In the genomic region with DNA sequence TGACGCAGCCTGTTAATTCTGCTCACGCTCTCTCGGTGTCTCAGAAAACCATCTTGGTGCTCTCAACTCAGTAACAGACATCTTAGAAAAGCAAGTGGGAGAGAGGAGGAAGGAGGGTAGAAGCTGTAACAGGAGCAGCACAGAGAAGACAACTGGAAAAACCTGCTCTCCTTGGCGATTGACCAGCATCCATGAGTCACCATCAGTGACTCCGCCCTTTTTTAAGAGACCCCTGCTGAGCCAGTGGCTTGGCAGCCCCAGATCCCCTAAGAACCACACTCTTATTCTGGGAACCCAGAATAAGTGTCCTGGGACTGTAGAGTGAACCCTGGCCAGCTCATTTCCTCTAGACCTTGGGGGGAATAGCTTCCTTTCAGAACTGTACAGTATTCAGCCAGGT, we compare ENCODE assay signal across 18 mouse cellular contexts. TPM values are rescaled to one million over a fixed set of nuclear protein-coding genes. Genes with fewer than 3 reads are reported as not detected.
A peak's percentile ranks its signal among the peaks of the same experiment; 100 is the strongest.
DNase-seq lines count a peak whose midpoint lies in the region; ATAC-seq and TF ChIP-seq lines count a peak whose summit lies in the region.
"Had no signal": no experiment of that assay in that cellular context is flagged by ENCODE, and none has a peak within 500 bp of the region (broad histone marks: within the 10 kb centered on the region; RNA-seq: fewer than 3 reads in every experiment).

No protein-coding gene starts in this region.

- no peak for TF ChIP-seq CTCF in kidney, postnatal 0 days (IDR thresholded peaks at IDR 0.05; ENCODE audit: low read depth)

- H3K27ac ChIP-seq in kidney, postnatal 0 days = 0 out of 2 replicates have a peak overlapping the region, but pooled peaks have one; percentile 27
- H3K27ac ChIP-seq: heart, embryonic 13.5 days; hindbrain, embryonic 10.5 days; neural tube, embryonic 15.5 days had no signal

- H3K27me3 ChIP-seq in kidney, postnatal 0 days (ENCODE audit: insufficient read depth, low read length) = no peaks in the 10 kb centered on the region
- H3K27me3 ChIP-seq: heart, embryonic 13.5 days; neural tube, embryonic 15.5 days had no signal

- no peak overlapping the region for H3K4me3 ChIP-seq in kidney, postnatal 0 days (replicated peaks; ENCODE audit: low read depth, low read length)
- H3K4me3 ChIP-seq: heart, embryonic 13.5 days; hindbrain, embryonic 10.5 days; neural tube, embryonic 15.5 days had no signal

- ATAC-seq in kidney, postnatal 0 days (replicated peaks; ENCODE audit: low FRiP score, low read depth) = peak; percentile 63; the same call in 1 of the 2 replicates
- ATAC-seq: intestine, postnatal 0 days had no signal

- no peak overlapping the region for H3K4me2 ChIP-seq in kidney, postnatal 0 days (ENCODE audit: low read length)
- H3K4me2 ChIP-seq: heart, embryonic 13.5 days; neural tube, embryonic 15.5 days had no signal

- H3K9ac ChIP-seq in kidney, postnatal 0 days (ENCODE audit: low read depth, low read length) = no peak overlapping the region
- H3K9ac ChIP-seq: heart, embryonic 13.5 days; neural tube, embryonic 15.5 days had no signal

- no peaks in the 10 kb centered on the region for H3K36me3 ChIP-seq in kidney, postnatal 0 days (ENCODE audit: insufficient read depth, low read length)
- H3K36me3 ChIP-seq: heart, embryonic 13.5 days; hindbrain, embryonic 10.5 days; neural tube, embryonic 15.5 days had no signal

- no peak for DNase-seq in kidney, postnatal 0 days (ENCODE audit: low spot score)
- DNase-seq in kidney, adult 18-20 months = no peak
- DNase-seq in urinary bladder, postnatal 36 days (ENCODE audit: low spot score in 2 of 2) = peak; percentile 55 to 58
- no peak for DNase-seq in urinary bladder, postnatal 25 days (ENCODE audit: low spot score)
- DNase-seq in kidney, postnatal 10 days = peak; percentile 31
- no peak for DNase-seq in left cerebral cortex, postnatal 10 days (ENCODE audit: extremely low spot score in 1 of 2, low spot score in 2 of 2)
- no peak for DNase-seq in left cerebral cortex, postnatal 36 days (ENCODE audit: low spot score in 2 of 2)
- DNase-seq: adrenal gland, postnatal 10 days; cerebellum, adult 8-10 months; liver; spleen, adult 18-20 months; thymus, postnatal 4 days had no signal

- H3K4me1 ChIP-seq in kidney, postnatal 0 days (replicated peaks; ENCODE audit: insufficient read depth, low read length) = no peaks in the 10 kb centered on the region
- H3K4me1 ChIP-seq: heart, embryonic 13.5 days; hindbrain, embryonic 10.5 days; neural tube, embryonic 15.5 days had no signal

- no peaks in the 10 kb centered on the region for H3K9me3 ChIP-seq in kidney, postnatal 0 days (replicated peaks; ENCODE audit: low read length)
- H3K9me3 ChIP-seq: heart, embryonic 13.5 days; hindbrain, embryonic 10.5 days; neural tube, embryonic 15.5 days had no signal

- intact Hi-C loops in left cerebral cortex, postnatal 10 days (cut with DNase I) = no loop called here
- intact Hi-C loops in left cerebral cortex, postnatal 36 days (cut with DNase I) = no loop called here

- WGBS in kidney, postnatal 0 days = 57% methylated on average over 5 of the region's 5 CpGs

RNA-seq across cellular contexts. Expression of gene Bcl2l14, which starts 11.1 kb away (rescaled TPM):
- polyA plus RNA-seq in kidney, postnatal 0 days (2015; fragmentation: Nextera tagmentation; extraction: Ambion mirVana) = 9.3 and 10.2 TPM in 2 replicates
- not detected for total RNA-seq in left cerebral cortex, postnatal 10 days (2021)
- total RNA-seq in left cerebral cortex, postnatal 36 days (2021) = not detected
- total RNA-seq: adrenal gland, postnatal 10 days; gastrocnemius, postnatal 4 days; layer of hippocampus, postnatal 10 days had no signal

Comparison
In these comparisons a context has a peak if more than half of its experiments do, and no peak if none do; other contexts are left out.
1. DNase-seq: peak in urinary bladder, postnatal 36 days (2 of 2) and kidney, postnatal 10 days (single experiment); none in kidney, postnatal 0 days (single experiment), kidney, adult 18-20 months (single experiment), urinary bladder, postnatal 25 days (single experiment), left cerebral cortex, postnatal 10 days (0 of 2) and left cerebral cortex, postnatal 36 days (0 of 2).